Mouse (Mus musculus): ENCODE measurements around the gene Foxs1.

- TF ChIP-seq CTCF (conservative IDR thresholded peaks at IDR 0.05; ENCODE audit: insufficient read depth, insufficient read length, low read depth, low read length), result no peak
- TF ChIP-seq POLR2A (IDR thresholded peaks at IDR 0.05; ENCODE audit: low read depth, low read length), result no peak
Observed at GRCm38 (mm10) chr2:152951065-152951849, 18.2 kb upstream of the Foxs1 start, which contains the start of gene Dusp15.

Data from kidney, adult 2 months (tissue).